Mouse (Mus musculus) right cerebral cortex, postnatal 36 days (tissue): ENCODE measurements around the gene Pik3c2g.
"Not testable (repeated sequence)": the region's sequence is repeated elsewhere in the genome, so short reads cannot be mapped to it uniquely, and the experiment has no call there.

Source experiments
- DNase-seq, 2 experiments: peaks; one replicate each; pipeline ENCODE4 v3.0.0; 2022; ENCODE audit warnings: low spot score in 2 of 2, mixed read lengths in 1 of 2

The Pik3c2g gene

GRCm38 (mm10) chr6:139908997-139909669 lies 322.1 kb downstream of the Pik3c2g start:
- DNase-seq, result no peak

- no peak for DNase-seq
Observed at GRCm38 (mm10) chr6:139928766-139929165, 341.7 kb downstream of the Pik3c2g start.

GRCm38 (mm10) chr6:139934861-139935260 lies 347.8 kb downstream of the Pik3c2g start:
- no peak for DNase-seq

- not testable (repeated sequence) for DNase-seq
Observed at GRCm38 (mm10) chr6:139937581-139937980, 350.6 kb downstream of the Pik3c2g start.

- no peak for DNase-seq
Observed at GRCm38 (mm10) chr6:139947106-139947879, 360.3 kb downstream of the Pik3c2g start.

GRCm38 (mm10) chr6:139953596-139953995 lies 366.6 kb downstream of the Pik3c2g start:
- DNase-seq, result no peak

- no peak for DNase-seq
Observed at GRCm38 (mm10) chr6:139957531-139958241, 370.7 kb downstream of the Pik3c2g start.

- DNase-seq, result no peak
Observed at GRCm38 (mm10) chr6:139963775-139964174, 376.8 kb downstream of the Pik3c2g start.

- DNase-seq, result no peak
Observed at GRCm38 (mm10) chr6:139964895-139965294, 377.9 kb downstream of the Pik3c2g start.

GRCm38 (mm10) chr6:139966684-139967083 lies 379.7 kb downstream of the Pik3c2g start:
- DNase-seq, result no peak

GRCm38 (mm10) chr6:139971608-139972298 lies 384.7 kb downstream of the Pik3c2g start:
- no peak for DNase-seq

- DNase-seq, result no peak
Observed at GRCm38 (mm10) chr6:139974668-139975067, 387.6 kb downstream of the Pik3c2g start.

- no peak for DNase-seq
Observed at GRCm38 (mm10) chr6:139978114-139978513, 391.1 kb downstream of the Pik3c2g start.

GRCm38 (mm10) chr6:139981061-139981460 lies 394.0 kb downstream of the Pik3c2g start:
- no peak for DNase-seq

- no peak for DNase-seq
Observed at GRCm38 (mm10) chr6:139984069-139984468, 397.0 kb downstream of the Pik3c2g start.

- DNase-seq, result no peak
Observed at GRCm38 (mm10) chr6:139986564-139986963, 399.5 kb downstream of the Pik3c2g start.

GRCm38 (mm10) chr6:139989075-139989474 lies 402.1 kb downstream of the Pik3c2g start:
- no peak for DNase-seq

- DNase-seq, result no peak
Observed at GRCm38 (mm10) chr6:139989597-139989996, 402.6 kb downstream of the Pik3c2g start.

- DNase-seq, result no peak
Observed at GRCm38 (mm10) chr6:140005181-140005580, 418.2 kb downstream of the Pik3c2g start.
